Mouse (Mus musculus) lung, adult 18-20 months (tissue): ENCODE data around the gene Szt2.

Experiments
- DNase-seq, 2 experiments: peaks; one replicate each; pipeline ENCODE4 v3.0.0; 2022; ENCODE audit warnings: mixed read lengths in 2 of 2

Szt2 gene

GRCm38 (mm10) chr4:118409142-118409900, at the start of gene Szt2, which contains the start of gene Med8:
Szt2 (minus strand) TSS chr4:118409273.
Med8 (plus strand) TSS chr4:118409337.
- DNase-seq: peak; percentile 94 to 96

GRCm38 (mm10) chr4:118457345-118457975, 48.4 kb upstream of the Szt2 start, which contains the start of gene Mpl:
Mpl (minus strand) TSS chr4:118457513.
- DNase-seq: no peak

GRCm38 (mm10) chr4:118446415-118447153, 37.5 kb upstream of the Szt2 start:
- DNase-seq: no peak

- DNase-seq: peak; percentile 85 to 88
Measured at GRCm38 (mm10) chr4:118445781-118446414, 36.8 kb upstream of the Szt2 start.

GRCm38 (mm10) chr4:118445088-118445487, 36.0 kb upstream of the Szt2 start:
- DNase-seq: no peak

GRCm38 (mm10) chr4:118437829-118438253, 28.8 kb upstream of the Szt2 start:
- no peak for DNase-seq

GRCm38 (mm10) chr4:118436820-118437603, 27.9 kb upstream of the Szt2 start, which contains the start of gene Cdc20:
Cdc20 (minus strand) TSS chr4:118437352.
- DNase-seq: peak; percentile 93 to 95

GRCm38 (mm10) chr4:118432332-118432731, 23.3 kb upstream of the Szt2 start:
- no peak for DNase-seq

GRCm38 (mm10) chr4:118429215-118429895, 20.3 kb upstream of the Szt2 start:
- peak; percentile 79 to 87 for DNase-seq

- DNase-seq: peak; percentile 79 to 85
Measured at GRCm38 (mm10) chr4:118428531-118429214, 19.6 kb upstream of the Szt2 start.

GRCm38 (mm10) chr4:118427768-118428451, 18.8 kb upstream of the Szt2 start, which contains the start of gene Elovl1:
Elovl1 (plus strand) TSS chr4:118428093.
- peak; percentile 95 to 96 for DNase-seq

- DNase-seq: no peak
Measured at GRCm38 (mm10) chr4:118427415-118427767, 18.3 kb upstream of the Szt2 start.

GRCm38 (mm10) chr4:118425374-118425773, 16.3 kb upstream of the Szt2 start:
- DNase-seq: no peak

- no peak for DNase-seq
Measured at GRCm38 (mm10) chr4:118424541-118425160, 15.6 kb upstream of the Szt2 start.

- DNase-seq: peak in 1 of 2 experiments; percentile 51
Measured at GRCm38 (mm10) chr4:118421384-118421783, 12.3 kb upstream of the Szt2 start.

- DNase-seq: peak; percentile 45 to 60
Measured at GRCm38 (mm10) chr4:118417112-118417797, 8.2 kb upstream of the Szt2 start.

GRCm38 (mm10) chr4:118416329-118416728, 7.3 kb upstream of the Szt2 start:
- no peak for DNase-seq

GRCm38 (mm10) chr4:118415779-118416178, 6.7 kb upstream of the Szt2 start:
- DNase-seq: no peak

- DNase-seq: no peak
Measured at GRCm38 (mm10) chr4:118413553-118413952, 4.5 kb upstream of the Szt2 start.
